Mouse (Mus musculus) adrenal gland (tissue): ENCODE results near the gene Olfr457.
"Not testable (repeated sequence)": the region's sequence is repeated elsewhere in the genome, so short reads cannot be mapped to it uniquely, and the experiment has no call there.

Experiments used
- intact Hi-C: fragments of 180-260 bp; cut with DNase I; formaldehyde crosslinking; loops from one replicate; pipeline ENCODE4 v1.15.1; 2025
- long read RNA-seq, 2 experiments: library from polyadenylated mRNA; unstranded; transcript quantifications; one replicate each; pipeline ENCODE4 v2.0.0; 2020; ENCODE audit warnings: borderline replicate concordance in 1 of 2; ENCODE audit not compliant: insufficient replicate concordance in 1 of 2

Gene Olfr457
- long read RNA-seq, experiment 1 = 0 reads
- long read RNA-seq, experiment 2 = 0 reads

DNA sequence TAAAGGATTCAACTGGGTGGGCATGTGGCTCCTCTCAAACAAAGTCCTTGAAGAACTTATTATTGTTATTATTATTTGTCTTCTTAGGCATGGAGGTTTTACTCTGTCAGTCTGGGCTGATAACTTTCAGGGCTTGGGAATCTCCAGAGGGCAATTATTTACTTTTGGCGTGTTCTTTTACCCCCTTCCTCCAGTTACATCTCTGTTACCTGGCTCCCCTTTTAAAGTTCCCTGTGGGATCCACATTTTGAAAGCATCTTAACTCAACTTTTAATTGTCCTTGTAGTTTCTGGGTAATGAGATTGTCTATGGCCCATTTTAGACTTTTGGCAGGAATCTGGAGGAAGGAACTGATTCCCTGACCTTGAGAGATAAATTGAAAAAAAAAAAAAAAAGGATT is at the start of gene Olfr457:
Gene Olfr457 (minus strand): TSS at position 101 of the 400 bp plus-strand sequence.
- intact Hi-C loops = no loop called here

DNA sequence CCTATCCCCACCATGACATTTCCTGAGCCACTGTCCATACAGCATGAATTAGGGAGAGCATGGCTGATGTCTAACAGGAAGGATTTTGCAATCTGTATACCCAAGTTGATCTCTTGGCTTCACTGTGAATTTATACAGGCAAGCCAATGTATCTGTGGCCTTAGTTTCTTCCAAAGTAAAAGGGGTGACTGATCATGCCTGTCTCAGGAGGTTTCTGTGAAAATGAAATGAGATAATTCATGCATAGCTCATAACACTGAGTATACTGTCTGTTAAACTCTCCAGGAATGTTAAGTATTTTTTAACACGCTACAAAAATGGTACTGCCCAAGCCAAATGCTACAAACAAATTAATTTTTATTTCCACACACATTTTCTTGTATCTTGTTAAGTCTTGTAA is 37.3 kb upstream of the Olfr457 start:
- intact Hi-C loops = no loop called here

DNA sequence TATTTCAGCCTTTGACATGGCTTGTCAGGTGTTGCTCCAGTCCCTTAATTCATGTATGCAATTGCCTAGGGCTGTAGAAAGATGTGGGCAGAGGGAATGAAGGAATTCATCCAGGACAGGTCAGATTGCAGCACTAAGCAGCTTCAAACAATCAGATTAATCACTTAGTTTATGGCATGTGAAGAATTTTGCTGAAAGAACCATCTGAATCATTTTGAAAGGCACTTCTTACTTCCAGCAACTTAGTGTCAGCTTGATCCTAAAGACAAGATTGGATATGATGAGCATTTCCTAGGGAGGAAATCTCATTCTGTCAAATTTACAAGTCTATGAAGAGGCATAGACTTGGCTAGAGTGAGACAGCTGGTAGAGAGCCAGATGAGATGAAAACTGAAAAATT is 33.2 kb upstream of the Olfr457 start:
- intact Hi-C loops = no loop called here

DNA sequence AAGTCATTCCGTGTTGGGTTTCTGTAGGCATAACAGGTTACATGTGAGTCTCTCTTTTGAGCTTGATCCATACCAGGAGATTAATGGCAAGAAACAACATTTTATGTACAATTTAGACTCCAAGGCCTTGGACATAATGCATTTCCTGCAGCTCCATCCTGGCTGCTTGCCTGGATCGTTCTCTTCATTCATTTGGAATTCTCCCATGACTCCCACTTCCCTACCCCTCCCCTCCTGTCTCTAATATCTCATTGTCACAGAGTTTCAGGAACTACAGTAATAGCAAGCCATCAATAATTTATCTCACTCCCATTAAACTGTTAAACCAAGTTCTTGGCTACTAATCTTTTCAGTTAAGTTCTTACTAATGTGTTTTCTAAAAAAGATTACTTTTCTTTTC is 27.3 kb upstream of the Olfr457 start:
- intact Hi-C loops = no loop called here

DNA sequence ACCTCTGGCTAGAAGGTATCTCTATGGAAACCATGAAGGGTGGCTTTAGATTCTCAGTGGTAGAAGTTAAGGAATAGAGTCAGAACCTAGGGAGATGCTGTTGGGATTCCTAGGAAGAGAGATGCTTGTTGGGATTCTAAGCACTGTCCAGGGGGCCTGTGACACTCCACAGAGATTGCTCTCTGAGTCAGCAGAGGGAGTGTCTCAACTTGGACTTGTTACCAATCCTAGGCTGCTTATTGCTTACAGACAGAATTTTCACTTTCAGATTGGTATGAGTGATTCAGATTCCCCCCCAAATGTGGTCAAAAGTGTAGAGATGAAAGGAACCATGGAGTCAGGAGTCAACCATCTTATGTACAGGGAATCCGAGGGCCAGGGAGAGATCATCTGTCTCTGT is 13.6 kb upstream of the Olfr457 start:
- intact Hi-C loops = no loop called here

DNA sequence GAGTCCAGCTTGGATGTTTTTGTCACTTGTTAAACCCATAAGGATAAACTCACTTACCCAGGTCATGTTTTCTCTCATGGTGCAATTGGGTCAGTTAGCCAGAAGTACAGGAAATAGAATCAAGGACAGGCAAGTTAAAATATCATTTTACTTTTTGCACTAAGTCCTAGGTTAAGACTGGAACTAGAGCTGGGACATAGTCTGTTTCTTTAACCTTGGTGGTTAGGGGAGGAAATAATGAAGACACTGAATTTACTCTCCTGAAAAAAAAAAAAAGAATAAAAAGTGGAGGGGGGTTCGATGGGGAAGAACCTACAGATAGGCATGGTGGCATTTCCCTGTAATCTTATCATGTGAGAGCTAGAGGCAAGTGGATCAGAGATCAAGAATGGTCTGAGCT is 11.0 kb upstream of the Olfr457 start, which contains the start of gene Olfr456:
Gene Olfr456 (minus strand): TSS at position 101 of the 400 bp plus-strand sequence.
- intact Hi-C loops = no loop called here

DNA sequence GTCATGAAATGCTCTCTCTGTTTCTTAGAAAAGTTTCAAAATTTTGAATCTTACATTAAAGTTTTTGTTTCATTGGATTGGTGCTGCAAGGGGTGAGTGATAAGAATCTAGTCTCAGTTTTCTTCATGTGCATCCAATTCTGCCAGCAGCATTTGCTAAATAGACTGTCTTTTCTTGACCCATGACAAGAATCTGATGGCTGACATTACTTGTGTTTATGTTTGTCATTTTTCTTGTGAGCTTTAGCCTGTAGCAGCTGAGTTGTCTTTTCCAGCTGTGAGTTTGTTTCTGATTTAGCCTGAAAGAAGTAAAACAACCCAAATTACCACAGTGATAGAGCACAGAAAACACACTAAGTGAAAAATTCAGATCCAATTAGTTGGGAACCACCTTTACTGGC is 8.5 kb upstream of the Olfr457 start:
- intact Hi-C loops = no loop called here

DNA sequence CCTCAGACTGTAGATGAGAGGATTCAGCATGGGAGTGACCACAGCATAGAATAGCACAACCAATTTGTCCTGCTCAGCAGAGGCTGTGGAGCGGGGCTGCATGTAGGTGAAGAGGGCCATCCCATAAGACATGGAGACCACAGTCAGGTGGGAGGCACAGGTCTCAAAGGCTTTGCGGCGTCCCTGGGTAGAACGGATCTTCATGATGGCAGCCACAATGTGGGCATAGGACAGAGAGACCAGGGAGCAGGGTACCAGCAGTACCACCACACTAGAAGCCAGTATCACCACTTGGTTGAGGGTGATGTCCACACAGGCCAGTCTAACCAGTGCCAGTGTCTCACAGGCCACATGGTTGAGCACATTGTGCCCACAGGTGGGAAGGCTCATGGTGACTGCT is 4.8 kb downstream of the Olfr457 start:
- intact Hi-C loops = not testable (repeated sequence)

DNA sequence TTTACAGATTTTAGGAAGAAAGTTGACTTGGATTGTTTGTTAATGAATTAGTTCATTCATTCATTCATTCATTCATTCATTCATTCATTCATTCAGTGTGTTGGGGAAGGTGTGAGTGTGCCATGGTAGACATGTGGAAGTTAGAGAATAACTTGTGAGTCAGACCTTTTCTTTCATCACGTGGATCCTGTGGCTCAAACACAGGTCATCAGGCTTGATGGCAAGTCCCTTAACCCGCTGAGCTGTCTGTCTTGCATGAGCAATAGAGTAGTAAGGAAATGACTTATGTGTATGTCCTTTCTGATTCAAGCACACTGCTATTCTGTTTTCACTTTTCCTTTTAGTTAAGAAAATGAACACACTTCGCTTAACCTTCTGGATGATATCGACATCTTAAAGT is 5.6 kb downstream of the Olfr457 start:
- intact Hi-C loops = no loop called here

DNA sequence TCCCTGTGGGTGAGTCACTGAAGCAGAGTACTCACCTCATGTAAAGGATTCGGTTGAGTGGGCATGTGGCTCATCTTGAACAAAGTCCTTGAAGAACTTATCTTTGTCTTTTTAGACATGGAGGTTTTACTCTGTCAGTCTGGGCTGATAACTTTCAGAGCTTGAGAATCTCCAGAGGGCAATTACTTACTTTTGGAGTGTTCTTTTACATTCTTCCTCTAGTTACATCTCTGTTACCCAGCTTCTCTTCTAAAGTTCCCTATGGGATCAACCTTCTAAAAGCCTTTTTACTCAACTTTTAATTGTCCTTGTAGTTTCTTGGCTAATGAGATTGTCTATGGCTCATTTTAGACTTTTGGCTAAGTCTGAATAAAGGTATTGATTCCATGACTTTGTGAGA is 11.0 kb downstream of the Olfr457 start, which contains the start of gene Olfr458:
Gene Olfr458 (minus strand): TSS at position 101 of the 400 bp plus-strand sequence.
- intact Hi-C loops = no loop called here

DNA sequence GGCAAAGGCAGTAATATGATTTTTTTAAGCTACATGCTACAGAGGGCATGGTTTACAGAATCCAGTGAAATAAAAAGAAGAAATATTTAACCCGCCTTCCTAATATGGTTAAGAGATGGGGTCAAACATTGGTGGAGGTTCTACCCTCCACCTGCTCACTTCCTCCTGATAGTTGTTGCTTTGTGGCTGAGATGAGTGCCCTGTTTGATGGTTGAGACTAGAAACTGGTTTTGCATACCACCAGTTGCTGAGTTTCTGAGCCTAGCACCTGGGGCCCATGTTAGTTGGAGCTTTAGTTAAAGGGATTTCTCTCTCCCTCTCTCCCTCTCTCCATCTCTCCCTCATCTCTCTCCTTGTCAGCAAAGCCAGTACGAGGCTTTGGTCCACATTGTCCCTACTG is 28.8 kb downstream of the Olfr457 start:
- intact Hi-C loops = no loop called here

DNA sequence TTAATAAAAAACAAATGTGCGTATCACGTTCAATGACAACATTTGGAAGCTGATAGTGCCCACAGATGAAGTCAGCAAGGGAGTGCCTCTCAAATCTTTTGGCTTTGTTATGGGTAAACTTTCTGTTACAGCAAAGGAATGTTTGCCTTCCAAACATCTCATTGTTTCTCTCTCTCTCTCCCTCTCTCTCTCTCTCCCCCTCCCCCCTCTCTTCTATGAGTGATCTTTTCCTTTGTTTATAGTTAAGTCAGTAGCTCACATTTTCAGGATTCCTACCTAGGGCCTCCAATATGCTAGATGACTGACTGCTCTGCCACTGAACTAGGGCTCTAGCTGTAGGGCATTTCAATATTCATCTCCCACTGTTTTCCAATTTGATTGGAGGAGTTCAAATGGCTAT is 31.6 kb downstream of the Olfr457 start:
- intact Hi-C loops = no loop called here

DNA sequence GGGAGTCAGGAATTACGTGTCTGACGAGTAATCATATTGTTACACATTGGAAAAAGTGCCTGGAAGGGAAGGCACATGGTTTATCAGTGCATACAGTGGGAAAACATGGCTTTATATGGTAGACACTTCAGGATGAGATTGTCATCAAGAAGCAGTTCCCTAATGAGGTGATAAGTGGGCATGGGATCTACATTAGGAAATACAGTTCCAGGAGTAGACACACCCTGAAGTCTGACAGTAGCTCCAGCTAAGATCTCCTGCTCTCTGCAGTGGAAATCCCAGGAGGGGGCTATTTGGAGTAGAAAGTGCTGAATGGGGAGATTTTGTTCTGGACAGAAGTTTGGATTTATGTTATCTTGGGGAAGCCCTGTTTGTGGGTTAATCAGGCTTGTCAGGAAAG is 34.7 kb downstream of the Olfr457 start:
- intact Hi-C loops = no loop called here

DNA sequence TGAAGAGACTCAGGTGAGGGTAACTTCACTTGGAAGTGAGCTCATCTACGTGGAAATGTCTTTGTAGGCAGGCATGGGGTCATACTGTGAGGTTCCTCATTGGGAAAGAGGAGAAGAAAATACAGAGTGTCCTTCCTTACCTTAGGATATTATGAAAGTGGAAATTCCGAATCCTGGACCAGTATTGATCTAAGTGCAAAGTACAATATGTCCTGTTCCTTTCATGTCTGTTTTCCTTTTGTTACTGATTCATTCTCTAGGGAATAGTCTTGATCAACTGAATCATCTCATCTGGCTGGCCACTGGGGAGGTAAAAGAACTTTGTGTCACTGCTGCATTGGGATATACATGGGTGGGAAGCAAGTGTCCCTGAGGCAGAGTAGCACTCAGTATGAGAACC is 40.6 kb downstream of the Olfr457 start:
- intact Hi-C loops = loop anchor here (10.0 kb wide), 1 partner anchor 91 kb away; the partner anchor contains the start of gene Zyx

DNA sequence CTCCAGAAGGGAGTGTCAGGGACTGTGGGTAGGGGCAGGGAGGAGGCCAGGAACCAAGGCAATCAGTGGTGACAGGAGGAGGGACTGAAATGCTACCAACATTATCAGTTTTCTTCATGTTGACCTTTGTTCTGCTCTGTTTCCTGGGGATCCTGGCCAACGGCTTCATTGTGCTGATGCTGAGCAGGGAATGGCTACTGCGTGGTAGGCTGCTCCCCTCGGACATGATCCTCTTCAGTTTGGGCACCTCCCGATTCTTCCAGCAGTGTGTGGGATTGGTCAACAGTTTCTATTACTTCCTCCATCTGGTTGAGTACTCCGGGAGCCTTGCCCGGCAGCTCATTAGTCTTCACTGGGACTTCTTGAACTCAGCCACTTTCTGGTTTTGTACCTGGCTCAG is 41.7 kb downstream of the Olfr457 start, which contains the start of gene Tas2r126:
Gene Tas2r126 (plus strand): TSS at position 90 of the 400 bp plus-strand sequence.
- intact Hi-C loops = loop anchor here (10.0 kb wide), 1 partner anchor 90 kb away; the partner anchor contains the start of gene Zyx

DNA sequence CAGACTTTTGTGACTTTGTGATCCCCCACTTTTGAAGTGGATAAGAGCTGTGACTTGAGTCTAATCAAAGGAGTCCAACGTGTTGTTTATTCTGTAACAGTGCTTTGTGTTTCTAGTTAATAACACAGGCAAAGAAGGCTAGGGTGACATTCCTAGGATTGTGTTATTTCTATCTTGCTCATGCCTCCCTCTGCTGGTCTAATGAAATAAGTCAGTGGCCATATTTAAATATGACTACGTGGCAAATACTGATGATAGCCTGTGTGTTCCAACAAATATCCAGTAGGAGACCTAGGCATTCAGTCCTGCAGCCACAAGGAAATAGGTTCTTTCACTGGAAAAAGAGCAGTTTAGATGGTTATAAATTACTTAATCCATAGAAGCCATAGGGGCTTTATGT is 42.6 kb downstream of the Olfr457 start:
- intact Hi-C loops = loop anchor here (10.0 kb wide), 1 partner anchor 89 kb away; the partner anchor contains the start of gene Zyx

DNA sequence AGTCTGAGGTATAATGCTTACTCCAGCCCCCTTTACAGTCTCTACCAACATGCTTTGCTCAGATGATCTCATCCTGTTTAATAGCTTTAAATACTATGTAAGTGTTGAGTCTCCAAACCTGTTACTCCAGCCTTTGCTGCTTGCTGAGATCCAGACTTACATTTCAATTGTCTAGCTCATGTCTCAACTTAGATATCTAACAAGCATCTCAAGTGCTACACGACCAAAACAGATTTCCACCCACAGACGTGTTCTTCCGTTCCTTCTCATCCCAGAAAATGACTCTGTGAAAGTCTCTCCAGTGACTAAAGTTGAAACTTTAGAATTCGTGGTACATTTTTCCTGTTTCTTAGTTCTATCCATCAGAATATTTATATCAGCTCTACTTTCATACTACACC is 49.8 kb downstream of the Olfr457 start:
- intact Hi-C loops = no loop called here

DNA sequence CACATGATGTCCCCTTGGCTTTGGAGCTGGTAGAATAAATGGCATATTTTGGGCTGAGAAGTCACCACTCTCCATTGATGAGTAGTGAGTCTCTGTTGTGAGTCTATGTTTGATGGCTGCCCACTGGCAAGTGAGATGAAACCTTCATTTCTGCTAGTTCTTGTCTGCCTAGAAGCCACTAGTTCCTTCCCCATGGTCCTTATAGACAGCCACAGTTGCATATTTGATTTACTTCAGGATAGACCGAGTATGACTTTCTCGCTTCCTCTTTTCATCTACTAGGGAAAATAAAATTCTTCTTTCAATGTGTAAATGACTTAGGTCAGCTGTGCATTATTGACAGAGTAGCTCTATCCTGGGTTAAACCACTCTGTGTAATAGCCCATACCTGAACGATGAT is 51.7 kb downstream of the Olfr457 start:
- intact Hi-C loops = no loop called here

DNA sequence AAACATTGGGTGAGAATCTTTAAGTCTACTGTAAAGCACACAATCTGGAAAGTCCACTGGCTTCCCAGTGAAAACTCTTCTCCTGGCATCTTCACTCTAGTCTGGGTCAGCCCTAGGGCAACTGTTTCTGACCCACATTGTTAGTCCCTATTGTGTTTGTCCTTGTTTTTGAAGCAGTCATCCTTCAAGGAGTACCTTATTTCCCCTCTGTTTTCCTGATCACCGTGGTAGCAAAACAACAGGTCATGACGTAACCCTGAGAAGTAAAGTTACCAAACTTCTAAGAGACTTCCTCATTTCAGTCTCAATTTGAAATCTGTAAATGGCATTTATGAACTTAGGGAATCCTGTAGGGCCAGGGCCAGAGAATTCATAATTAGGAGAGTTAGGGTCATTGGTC is 54.7 kb downstream of the Olfr457 start:
- intact Hi-C loops = no loop called here

DNA sequence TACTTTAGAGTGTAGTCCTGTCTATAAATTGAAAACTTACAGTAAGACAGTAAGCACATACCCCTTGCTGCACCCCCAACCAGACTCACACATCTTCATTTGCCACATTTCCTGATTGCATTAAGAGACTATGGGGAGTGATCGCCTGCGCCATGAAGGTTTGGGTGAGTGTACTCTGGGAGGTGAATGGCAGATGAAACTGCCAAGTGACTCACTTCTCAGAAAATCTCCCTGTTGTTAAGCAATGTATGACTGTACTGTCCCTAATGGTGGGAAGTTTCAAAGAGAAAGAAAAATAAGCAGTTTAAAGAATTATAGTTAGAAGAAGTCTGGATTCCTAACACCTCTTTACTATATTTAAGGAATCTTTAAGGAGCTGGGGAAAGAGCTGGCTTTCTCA is 56.7 kb downstream of the Olfr457 start:
- intact Hi-C loops = no loop called here
